In the genomic region with DNA sequence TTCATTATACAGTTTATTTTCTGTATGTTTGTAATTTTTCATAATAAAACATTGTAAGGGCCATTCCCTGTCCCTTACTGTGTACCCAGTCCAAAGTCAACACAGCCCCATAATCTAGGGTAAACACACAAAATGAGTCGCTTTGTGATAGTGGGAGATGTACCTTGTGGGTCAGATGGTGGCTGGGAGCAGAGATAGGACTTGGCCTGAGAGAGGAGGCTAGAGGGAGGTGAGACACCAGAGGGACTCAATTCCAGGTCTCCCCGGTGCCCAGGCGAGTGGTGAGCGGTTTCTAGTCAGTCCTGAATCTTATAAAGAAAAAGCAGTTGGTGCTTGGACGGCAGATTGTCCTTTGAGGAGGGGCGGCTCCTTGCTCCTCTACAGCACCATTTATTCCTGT, we compare ENCODE assay signal across 11 mouse cellular contexts. TPM values are rescaled to one million over a fixed set of nuclear protein-coding genes. Genes with fewer than 3 reads are reported as not detected.
DNase-seq lines count a peak whose midpoint lies in the region; ATAC-seq and TF ChIP-seq lines count a peak whose summit lies in the region.
"Had no signal": no experiment of that assay in that cellular context is flagged by ENCODE, and none has a peak within 500 bp of the region (broad histone marks: within the 10 kb centered on the region; RNA-seq: fewer than 3 reads in every experiment).

No protein-coding gene starts in this region.

- H3K36me3 ChIP-seq in liver, embryonic 14.5 days (replicated peaks; ENCODE audit: control insufficient read depth, insufficient read depth, low read depth), result peaks cover 12% of the 10 kb centered on the region
- H3K36me3 ChIP-seq: hindbrain, embryonic 13.5 days had no signal

- H3K4me2 ChIP-seq in liver, embryonic 14.5 days (ENCODE audit: low read depth), result peak overlapping the region; percentile 74
- H3K4me2 ChIP-seq: hindbrain, embryonic 13.5 days had no signal

- peak; percentile 97 for TF ChIP-seq EP300 in liver, embryonic 14.5 days (IDR thresholded peaks at IDR 0.05; ENCODE audit: low read depth)

- no peak overlapping the region for H3K4me3 ChIP-seq in bone marrow, adult 2 months (replicated peaks; ENCODE audit: control insufficient read depth, low read depth, low read length)
- peak overlapping the region; percentile 16 to 18; a peak in 3 of 4 replicates for H3K4me3 ChIP-seq in liver, embryonic 14.5 days (ENCODE audit: insufficient read depth in 1 of 2, low read depth in 2 of 2, low read length in 2 of 2)
- H3K4me3 ChIP-seq in gastrocnemius, adult 2 months, result no peak overlapping the region
- H3K4me3 ChIP-seq: hindbrain, embryonic 13.5 days had no signal

- no peaks in the 10 kb centered on the region for H3K27me3 ChIP-seq in liver, embryonic 14.5 days (ENCODE audit: control insufficient read depth, insufficient read depth, low read length)
- H3K27me3 ChIP-seq: hindbrain, embryonic 13.5 days had no signal

- TF ChIP-seq CTCF in bone marrow, adult 2 months (IDR thresholded peaks at IDR 0.05; ENCODE audit: control insufficient read depth, insufficient read depth, low read length), result no peak
- TF ChIP-seq CTCF in liver, embryonic 14.5 days (IDR thresholded peaks at IDR 0.05; ENCODE audit: low read depth), result 0 out of 2 replicates have a peak, but pooled peaks have one; percentile 9
- TF ChIP-seq CTCF in gastrocnemius, adult 2 months (IDR thresholded peaks at IDR 0.05), result no peak

- H3K9me3 ChIP-seq in liver, embryonic 14.5 days (ENCODE audit: control insufficient read depth, low read length), result no peaks in the 10 kb centered on the region
- H3K9me3 ChIP-seq: hindbrain, embryonic 13.5 days had no signal

- DNase-seq in liver, embryonic 14.5 days (ENCODE audit: low read depth in 3 of 3, low spot score in 3 of 3), result peak; percentile 82 to 91 (median 83)
- DNase-seq in spleen, postnatal 4 days (ENCODE audit: low spot score in 2 of 2), result peak; percentile 56 to 75
- DNase-seq in kidney, adult 18-20 months, result no peak
- DNase-seq in layer of hippocampus, adult 8-10 months (ENCODE audit: low spot score in 2 of 2), result no peak
- DNase-seq in gastrocnemius, adult 2 months, result no peak
- DNase-seq: cerebellum, adult 11 months; thymus, postnatal 4 days had no signal

- TF ChIP-seq POLR2A in bone marrow, adult 2 months (IDR thresholded peaks at IDR 0.05; ENCODE audit: borderline replicate concordance, control insufficient read depth, low read depth, low read length), result no peak

- peak; percentile 40; the same call in 1 of the 2 replicates for ATAC-seq in common myeloid progenitor, adult 5-6 weeks (replicated peaks; ENCODE audit: low read depth, poor library complexity, severe bottlenecking)
- peak; percentile 96 for ATAC-seq in liver, embryonic 14.5 days (ENCODE audit: insufficient read depth)
- ATAC-seq: lung, postnatal 0 days had no signal

- intact Hi-C loops in gastrocnemius, adult 2 months (cut with DNase I), result no loop called here

- peak overlapping the region; percentile 62 for H3K9ac ChIP-seq in liver, embryonic 14.5 days (replicated peaks)
- H3K9ac ChIP-seq: hindbrain, embryonic 13.5 days had no signal

- peak overlapping the region; percentile 64 for H3K27ac ChIP-seq in bone marrow, adult 2 months (ENCODE audit: control insufficient read depth, insufficient read depth, low read depth, low read length, poor library complexity)
- peak overlapping the region; percentile 87 for H3K27ac ChIP-seq in liver, embryonic 14.5 days
- H3K27ac ChIP-seq in gastrocnemius, adult 2 months, result no peak overlapping the region
- H3K27ac ChIP-seq: hindbrain, embryonic 13.5 days had no signal

- 62% methylated on average over 6 of the region's 6 CpGs for WGBS in bone marrow, adult 2 months
- WGBS in liver, embryonic 14.5 days (ENCODE audit: insufficient replicate concordance), result 17% methylated on average over 6 of the region's 6 CpGs

- H3K4me1 ChIP-seq in bone marrow, adult 2 months (ENCODE audit: control insufficient read depth, insufficient read depth, low read length), result no peaks in the 10 kb centered on the region; the same call in 1 of the 2 replicates
- peaks cover 32 to 43% of the 10 kb centered on the region in 2 experiments for H3K4me1 ChIP-seq in liver, embryonic 14.5 days (replicated peaks; ENCODE audit: control insufficient read depth in 2 of 2, insufficient read depth in 2 of 2, low read length in 1 of 2)

RNA-seq across cellular contexts. Expression of gene Nmnat3, which starts 26.4 kb away (rescaled TPM):
- polyA plus RNA-seq in bone marrow, adult 2 months (2011; ENCODE audit: insufficient read depth, insufficient read length, low replicate concordance, missing spikeins), result 18.9 and 24.2 TPM in 2 replicates
- total RNA-seq in common myeloid progenitor, adult 5-6 weeks (2017), result 21.1 and 29.9 TPM in 2 replicates
- polyA plus RNA-seq in liver, embryonic 14.5 days (2012; rRNA removed), result 16.7 and 19.1 TPM in 2 replicates
- polyA plus RNA-seq in liver, embryonic 14.5 days (2014; fragmentation: Nextera tagmentation; extraction: Ambion mirVana), result 26.8 and 28.2 TPM in 2 replicates
- total RNA-seq in layer of hippocampus, adult 8-10 months (2022), result 1 to 10 TPM; 1.0 to 2.8 (median 2.4) TPM
- 10 to 100 TPM; 12.0 to 12.5 TPM for total RNA-seq in gastrocnemius, adult 2 months (2021)

Comparison
In these comparisons a context has a peak if more than half of its experiments do, and no peak if none do; other contexts are left out.
1. H3K4me3 ChIP-seq: peak in liver, embryonic 14.5 days (2 of 2); none in bone marrow, adult 2 months (single experiment) and gastrocnemius, adult 2 months (single experiment).
2. DNase-seq: peak in liver, embryonic 14.5 days (3 of 3) and spleen, postnatal 4 days (2 of 2); none in kidney, adult 18-20 months (single experiment), layer of hippocampus, adult 8-10 months (0 of 2) and gastrocnemius, adult 2 months (single experiment).